Mouse (Mus musculus): Measurements from ENCODE around the gene Ints6l. TPM values are rescaled to one million over a fixed set of nuclear protein-coding genes. Genes with fewer than 3 reads are reported as not detected.

Ints6l gene
- total RNA-seq (2023; ENCODE audit: inconsistent age): 60.8 to 65.4 TPM (median 62.4 TPM) in 4 replicates

DNA sequence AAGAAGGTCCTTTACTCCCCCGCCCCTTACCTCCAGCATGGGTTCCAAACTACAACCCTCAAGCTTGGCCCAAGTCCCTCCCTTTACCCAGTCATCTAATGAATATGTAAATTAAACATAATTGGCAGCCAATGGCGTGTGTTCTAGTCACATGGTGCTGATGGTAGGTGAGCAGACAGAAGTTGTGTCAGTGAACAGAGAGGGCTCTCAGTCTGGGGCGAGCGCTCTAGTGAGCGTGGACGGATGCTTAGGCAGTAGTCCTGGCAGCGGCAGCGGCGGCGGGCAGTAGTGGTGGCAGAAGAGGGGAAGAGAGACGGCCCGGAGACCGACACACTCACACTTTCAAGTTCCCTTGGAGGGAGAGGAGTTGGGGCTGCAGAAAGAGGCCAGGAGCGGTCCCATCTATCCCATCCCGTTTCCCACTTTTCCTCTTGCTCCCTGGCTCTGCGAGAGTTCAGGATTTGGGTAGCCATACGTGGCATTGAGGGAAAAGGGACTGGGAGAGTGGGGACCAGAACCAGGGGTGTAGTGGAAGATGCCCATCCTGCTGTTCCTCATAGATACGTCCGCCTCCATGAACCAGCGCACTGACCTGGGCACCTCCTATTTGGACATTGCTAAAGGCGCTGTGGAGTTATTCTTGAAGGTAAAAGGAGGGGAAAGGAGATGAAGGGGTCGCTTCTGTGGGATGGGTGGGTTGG is at the start of gene Ints6l:
Ints6l (plus strand) TSS at position 187 of the 701 bp plus-strand sequence.

DNA sequence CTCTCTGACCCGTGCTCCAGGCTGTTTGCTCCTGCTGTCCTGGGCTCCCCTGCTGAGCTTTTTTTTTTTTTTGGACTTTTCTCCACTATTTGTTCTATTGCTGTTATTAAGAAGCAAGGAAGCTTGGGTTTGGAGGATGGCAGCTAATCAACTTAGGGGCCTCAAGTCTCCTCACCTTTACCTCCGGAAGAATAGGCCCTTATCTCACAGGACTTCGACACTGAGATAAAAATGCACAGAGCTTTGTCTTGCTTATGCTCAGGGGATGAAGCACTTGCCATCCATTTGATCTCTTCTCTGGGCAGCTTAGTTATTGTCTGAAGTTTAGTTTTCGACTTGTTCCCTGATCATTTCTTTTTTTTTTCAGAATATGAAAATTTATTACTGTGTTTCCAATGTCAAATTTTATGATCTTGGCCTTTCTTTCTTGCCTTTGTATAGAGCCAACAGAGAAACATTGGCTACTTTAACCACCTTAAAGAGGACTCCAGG is 7.1 kb upstream of the Ints6l start, which contains the start of gene Gm2174:
Gm2174 (plus strand) TSS at position 442 of the 492 bp plus-strand sequence.

DNA sequence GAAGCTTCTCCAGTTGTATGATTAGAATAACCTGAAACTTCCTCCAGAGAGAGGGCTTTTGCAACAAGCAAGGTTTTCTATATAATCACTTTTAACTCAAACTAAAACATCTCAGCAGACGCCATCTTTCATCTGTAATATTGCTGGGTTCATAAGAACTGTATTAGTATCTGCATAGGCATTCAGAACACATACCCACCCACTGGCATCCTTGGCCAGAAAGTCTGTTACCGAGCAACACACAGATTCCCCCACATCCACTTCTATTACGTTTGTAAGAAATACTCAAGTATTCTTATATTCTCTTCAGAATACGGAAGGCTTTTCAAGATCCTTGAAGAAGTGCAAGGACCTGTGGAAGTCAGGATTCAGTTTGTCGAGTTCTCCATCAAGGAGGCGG is 69.8 kb downstream of the Ints6l start, which contains the start of gene Gm10477:
Gm10477 (plus strand) TSS at position 301 of the 400 bp plus-strand sequence.

DNA sequence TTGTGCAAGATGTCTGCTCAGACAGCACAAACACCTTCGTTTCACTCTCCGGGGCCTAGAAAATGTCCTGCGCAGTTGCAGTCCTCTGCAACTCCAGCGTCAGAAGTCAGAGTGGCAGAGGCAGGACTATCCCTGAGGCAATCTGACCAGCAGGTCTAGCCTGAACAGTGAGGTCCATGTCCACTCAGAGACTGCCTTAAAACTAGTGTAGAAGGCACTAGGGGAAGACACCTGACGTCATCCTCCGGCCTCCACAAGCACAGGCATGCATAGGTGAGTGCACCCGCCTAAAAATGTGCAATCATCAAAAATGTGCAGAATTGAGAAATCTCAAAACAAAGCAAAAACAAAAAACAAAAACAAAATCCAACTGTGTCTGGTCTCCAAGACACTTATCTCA is 94.8 kb downstream of the Ints6l start, which contains the start of gene Gm648:
Gm648 (minus strand) TSS at position 101 of the 400 bp plus-strand sequence.

Other genes starting within 250 kb of the Ints6l start
- gene Gm773, start 242.0 kb upstream of the Ints6l start, total RNA-seq (2023; ENCODE audit: inconsistent age): not detected in 4 replicates
- 0.18 to 0.64 TPM (median 0.30 TPM) in 4 replicates for gene Zfp449, start 108.5 kb upstream of the Ints6l start, total RNA-seq (2023; ENCODE audit: inconsistent age)
- not detected in 4 replicates for gene Smim10l2a, start 80.3 kb upstream of the Ints6l start, total RNA-seq (2023; ENCODE audit: inconsistent age)
- not detected in 4 replicates for gene Gm2174, start 6.9 kb upstream of the Ints6l start, total RNA-seq (2023; ENCODE audit: inconsistent age)
- not detected in 4 replicates for gene Gm10477, start 69.9 kb downstream of the Ints6l start, total RNA-seq (2023; ENCODE audit: inconsistent age)
- gene Gm648, start 94.7 kb downstream of the Ints6l start, total RNA-seq (2023; ENCODE audit: inconsistent age): not detected in 4 replicates
- 9.8 to 11.6 TPM (median 10.3 TPM) in 4 replicates for gene Mmgt1, start 143.2 kb downstream of the Ints6l start, total RNA-seq (2023; ENCODE audit: inconsistent age)
- gene Slc9a6, start 154.9 kb downstream of the Ints6l start, total RNA-seq (2023; ENCODE audit: inconsistent age): 8.3 to 12.3 TPM (median 10.1 TPM) in 4 replicates